Mouse (Mus musculus) forebrain, embryonic 14.5 days (tissue): ENCODE measurements around the gene Ptcd2. TPM values are rescaled to one million over a fixed set of nuclear protein-coding genes. Genes with fewer than 3 reads are reported as not detected.
A peak's percentile ranks its signal among the peaks of the same experiment; 100 is the strongest.

Source experiments
- ATAC-seq: fragments of 200-750 bp; cut with Nextera tagmentation; 2 replicates; pipeline ENCODE4 v1.8.0; 2017; ENCODE audit warnings: mild to moderate bottlenecking, moderate library complexity
- DNase-seq: peaks from one replicate; pipeline ENCODE4 v3.0.0-alpha.2; 2015; ENCODE audit warnings: low spot score
- H3K27ac ChIP-seq: fragments of 300-500 bp; sonication (generic); 2 replicates; pipeline ENCODE4 v1.5.1; 2014; ENCODE audit warnings: low read depth, mild to moderate bottlenecking, control low read depth, low read length, moderate library complexity
- H3K27me3 ChIP-seq: fragments of 300-500 bp; sonication (generic); replicated peaks from 2 replicates; pipeline ENCODE4 v1.6.1; 2014; ENCODE audit warnings: low read length, control low read depth, mixed read lengths; ENCODE audit not compliant: control insufficient read depth, insufficient read depth
- H3K36me3 ChIP-seq: fragments of 300-500 bp; sonication (generic); 2 replicates; pipeline ENCODE4 v1.6.1; 2014; ENCODE audit warnings: low read length, control low read depth; ENCODE audit not compliant: control insufficient read depth, insufficient read depth
- H3K4me1 ChIP-seq: fragments of 300-500 bp; sonication (generic); 2 replicates; pipeline ENCODE4 v1.6.1; 2014; ENCODE audit warnings: antibody characterized with exemption, low read length, control low read depth; ENCODE audit not compliant: control insufficient read depth, insufficient read depth
- H3K4me2 ChIP-seq: fragments of 300-500 bp; sonication (generic); 2 replicates; pipeline ENCODE4 v1.6.1; 2014; ENCODE audit warnings: mild to moderate bottlenecking, control low read depth, low read length
- H3K4me3 ChIP-seq: fragments of 300-500 bp; sonication (generic); 2 replicates; pipeline ENCODE4 v1.5.1; 2014; ENCODE audit warnings: low read depth, low read length, control low read depth
- H3K9ac ChIP-seq: fragments of 300-500 bp; sonication (generic); 2 replicates; pipeline ENCODE4 v1.6.1; 2014; ENCODE audit warnings: mild to moderate bottlenecking, low read length, control low read depth, moderate library complexity
- H3K9me3 ChIP-seq: fragments of 300-500 bp; sonication (generic); replicated peaks from 2 replicates; pipeline ENCODE4 v1.6.1; 2016; ENCODE audit warnings: low read length, control low read depth, mixed read lengths; ENCODE audit not compliant: control insufficient read depth
- WGBS: fragments of 180-500 bp; shearing (Covaris S2); extraction: QIAGEN DNeasy Blood & Tissue Kit; methylation state at CpG from one replicate; pipeline ENCODE4 v1.1.7; 2014; 5-methylcytosine and 5-hydroxymethylcytosine counted together
- polyA plus RNA-seq: library from polyadenylated mRNA; unstranded; fragments of >200 nt; fragmentation: Nextera tagmentation; extraction: Ambion mirVana; gene quantifications from 2 replicates; pipeline ENCODE4 v1.2.1, GENCODE M21; 2014

Ptcd2 gene
- 60.9 and 64.8 TPM in 2 replicates for polyA plus RNA-seq

GRCm38 (mm10) chr13:99344599-99345575 is at the start of gene Ptcd2, which contains the start of gene Mrps27:
Ptcd2 (minus strand) TSS chr13:99344705.
Mrps27 (plus strand) TSS chr13:99344786.
- Histone ChIP-seq H3K27me3 (no peaks in the 10 kb centered on the region), H3K9me3 (no peaks in the 10 kb centered on the region), H3K9ac (peak within 1 kb of the TSS; percentile 89), H3K4me3 (peak within 1 kb of the TSS; percentile 76), H3K4me2 (peak within 1 kb of the TSS; percentile 72), H3K27ac (peak within 1 kb of the TSS; percentile 85), H3K4me1 (peaks cover 11% of the 10 kb centered on the region), H3K36me3 (peaks cover 38% of the 10 kb centered on the region)
- DNase-seq: peak; percentile 97
- ATAC-seq: peak; percentile 99
- 3% methylated on average over 36 of the region's 39 CpGs for WGBS

- no peaks in the 10 kb centered on the region for H3K36me3 ChIP-seq
- WGBS: 77% methylated on average over 3 of the region's 3 CpGs
- no peaks in the 10 kb centered on the region for H3K9me3 ChIP-seq
- ATAC-seq: no peak
- DNase-seq: no peak
- H3K9ac ChIP-seq: no peak overlapping the region
- H3K27ac ChIP-seq: no peak overlapping the region
- no peaks in the 10 kb centered on the region for H3K27me3 ChIP-seq
- no peak overlapping the region for H3K4me2 ChIP-seq
- H3K4me1 ChIP-seq: peaks cover 16% of the 10 kb centered on the region
- no peak overlapping the region for H3K4me3 ChIP-seq
Observed at GRCm38 (mm10) chr13:99393128-99393527, 48.6 kb upstream of the Ptcd2 start.

GRCm38 (mm10) chr13:99391417-99391816 is 46.9 kb upstream of the Ptcd2 start:
- peaks cover 6% of the 10 kb centered on the region; the same call in 1 of the 2 replicates for H3K4me1 ChIP-seq
- no peaks in the 10 kb centered on the region for H3K27me3 ChIP-seq
- ATAC-seq (peak; percentile 63; the same call in 1 of the 2 replicates), DNase-seq (peak; percentile 55)
- H3K36me3 ChIP-seq: no peaks in the 10 kb centered on the region
- H3K4me3 ChIP-seq: no peak overlapping the region
- H3K9me3 ChIP-seq: no peaks in the 10 kb centered on the region
- no peak overlapping the region for H3K4me2 ChIP-seq
- WGBS: 62% methylated on average over 3 of the region's 3 CpGs
- no peak overlapping the region for H3K9ac ChIP-seq
- H3K27ac ChIP-seq: 0 out of 2 replicates have a peak overlapping the region, but pooled peaks have one; percentile 14

GRCm38 (mm10) chr13:99387901-99388811 is 43.7 kb upstream of the Ptcd2 start:
- no peak for DNase-seq

GRCm38 (mm10) chr13:99386341-99386740 is 41.8 kb upstream of the Ptcd2 start:
- Histone ChIP-seq H3K4me1 (peaks cover 4% of the 10 kb centered on the region; the same call in 1 of the 2 replicates), H3K4me2 (no peak overlapping the region), H3K36me3 (no peaks in the 10 kb centered on the region), H3K4me3 (no peak overlapping the region), H3K9ac (no peak overlapping the region), H3K27me3 (no peaks in the 10 kb centered on the region), H3K27ac (no peak overlapping the region), H3K9me3 (no peaks in the 10 kb centered on the region)
- 77% methylated on average over 7 of the region's 7 CpGs for WGBS
- ATAC-seq: no peak
- no peak for DNase-seq

More at GRCm38 (mm10) chr13:99387901-99388811, 43.7 kb upstream of the Ptcd2 start:
- 60% methylated on average over 7 of the region's 7 CpGs for WGBS
- ATAC-seq: no peak
- peaks cover 4% of the 10 kb centered on the region; the same call in 1 of the 2 replicates for H3K4me1 ChIP-seq
- no peaks in the 10 kb centered on the region for H3K27me3 ChIP-seq
- H3K9ac ChIP-seq: no peak overlapping the region
- no peaks in the 10 kb centered on the region for H3K9me3 ChIP-seq
- H3K27ac ChIP-seq: no peak overlapping the region
- H3K4me3 ChIP-seq: no peak overlapping the region
- no peaks in the 10 kb centered on the region for H3K36me3 ChIP-seq
- no peak overlapping the region for H3K4me2 ChIP-seq

- DNase-seq (no peak), ATAC-seq (no peak)
- Histone ChIP-seq H3K4me2 (no peak overlapping the region), H3K36me3 (no peaks in the 10 kb centered on the region), H3K4me3 (no peak overlapping the region), H3K27ac (no peak overlapping the region), H3K9me3 (no peaks in the 10 kb centered on the region), H3K9ac (no peak overlapping the region), H3K27me3 (no peaks in the 10 kb centered on the region), H3K4me1 (peaks cover 4% of the 10 kb centered on the region; the same call in 1 of the 2 replicates)
- WGBS: 76% methylated on average over 6 of the region's 6 CpGs
Observed at GRCm38 (mm10) chr13:99385911-99386310, 41.4 kb upstream of the Ptcd2 start.

- Histone ChIP-seq H3K9ac (no peak overlapping the region), H3K36me3 (0 out of 2 replicates have a peak, but pooled peaks cover 2% of the 10 kb centered on the region), H3K27ac (no peak overlapping the region), H3K4me2 (no peak overlapping the region), H3K9me3 (no peaks in the 10 kb centered on the region), H3K27me3 (no peaks in the 10 kb centered on the region), H3K4me3 (no peak overlapping the region), H3K4me1 (peaks cover 4% of the 10 kb centered on the region; the same call in 1 of the 2 replicates)
- DNase-seq (no peak), ATAC-seq (no peak)
- 39% methylated on average over 7 of the region's 7 CpGs for WGBS
Observed at GRCm38 (mm10) chr13:99384555-99385203, 40.2 kb upstream of the Ptcd2 start.

- Histone ChIP-seq H3K9me3 (no peaks in the 10 kb centered on the region), H3K4me1 (no peaks in the 10 kb centered on the region), H3K9ac (no peak overlapping the region), H3K27ac (no peak overlapping the region), H3K27me3 (no peaks in the 10 kb centered on the region), H3K36me3 (0 out of 2 replicates have a peak, but pooled peaks cover 2% of the 10 kb centered on the region), H3K4me3 (no peak overlapping the region), H3K4me2 (no peak overlapping the region)
- 55% methylated on average over 6 of the region's 6 CpGs for WGBS
- ATAC-seq (0 out of 2 replicates have a peak, but pooled peaks have one; percentile 29), DNase-seq (no peak)
Observed at GRCm38 (mm10) chr13:99382373-99382772, 37.9 kb upstream of the Ptcd2 start.
